Mouse (Mus musculus): ENCODE results near the gene Dixdc1. TPM values are rescaled to one million over a fixed set of nuclear protein-coding genes. Genes with fewer than 3 reads are reported as not detected.

The Dixdc1 gene
- polyA plus RNA-seq, 1 experiment from 2014 or later: 3.7 TPM

DNA sequence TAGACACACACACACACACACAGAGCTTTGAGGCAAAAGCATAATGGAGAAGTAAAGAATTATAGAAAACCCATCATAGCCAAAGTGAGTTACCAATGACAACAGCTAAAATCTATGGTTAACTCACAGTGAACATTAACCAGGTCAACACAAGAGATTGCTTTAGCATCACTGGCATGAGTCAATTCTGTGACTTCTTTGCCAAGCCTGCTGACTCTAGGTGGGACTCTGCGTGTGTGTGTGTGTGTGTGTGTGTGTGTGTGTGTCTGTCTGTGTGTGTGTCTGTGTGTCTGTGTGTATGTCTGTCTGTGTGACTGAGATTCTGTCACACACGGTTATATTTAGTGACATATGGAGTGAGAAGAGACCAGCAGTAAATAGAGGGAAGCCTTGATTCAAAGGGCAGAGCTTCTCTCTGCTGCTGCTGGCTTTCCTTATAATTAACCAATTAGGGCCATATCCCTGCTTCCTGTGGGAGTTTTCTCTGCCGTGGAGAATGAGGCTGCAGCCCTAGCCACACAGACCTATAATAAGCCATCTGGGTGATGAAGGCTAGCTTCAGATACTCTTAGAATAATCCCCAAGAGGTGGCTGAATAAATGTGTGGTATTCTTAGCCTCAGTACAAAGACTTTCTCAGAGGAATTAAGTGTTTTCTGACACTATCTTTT lies 14.5 kb downstream of the Dixdc1 start:
- no peak for TF ChIP-seq CTCF (IDR thresholded peaks at IDR 0.05; ENCODE audit: low read depth)
- no peak for TF ChIP-seq EP300 (IDR thresholded peaks at IDR 0.05; ENCODE audit: low read depth)
- Histone ChIP-seq H3K4me1 (ENCODE audit: insufficient read depth) (peaks cover 11% of the 10 kb centered on the region), H3K36me3 (replicated peaks; ENCODE audit: insufficient read depth, low read length) (no peaks in the 10 kb centered on the region), H3K4me2 (ENCODE audit: low read depth, low read length) (no peak overlapping the region), H3K4me3 (ENCODE audit: low read depth, low read length) (no peak overlapping the region), H3K27me3 (ENCODE audit: insufficient read depth, low read length) (peaks cover 14% of the 10 kb centered on the region), H3K9me3 (ENCODE audit: low read length) (no peaks in the 10 kb centered on the region), H3K9ac (replicated peaks) (no peak overlapping the region), H3K27ac (ENCODE audit: low read depth) (no peak overlapping the region)
- ATAC-seq (peak; percentile 72), DNase-seq (no peak)
- WGBS (ENCODE audit: insufficient replicate concordance): 49% methylated on average over 3 of the region's 3 CpGs

DNA sequence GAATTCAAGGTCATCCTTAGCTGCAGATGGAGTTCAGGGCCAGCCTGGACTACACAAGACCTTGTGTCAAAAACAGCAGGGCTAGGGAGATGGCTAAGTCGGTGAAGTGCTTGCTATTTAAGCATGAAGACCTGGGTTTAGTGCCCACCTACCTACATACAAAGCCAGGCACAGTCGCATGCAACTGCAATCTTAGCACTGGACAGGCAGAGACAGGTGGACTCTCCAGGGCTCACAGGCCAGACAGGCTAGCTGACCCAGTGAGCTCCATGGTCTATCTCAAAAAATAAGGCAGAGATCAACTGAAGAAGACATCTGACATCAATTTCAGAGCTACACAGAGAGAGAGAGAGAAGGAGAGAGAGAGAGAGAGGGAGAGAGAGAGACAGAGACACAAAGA lies 15.2 kb downstream of the Dixdc1 start:
- H3K27ac ChIP-seq (ENCODE audit: low read depth): no peak overlapping the region
- TF ChIP-seq EP300 (IDR thresholded peaks at IDR 0.05; ENCODE audit: low read depth): no peak
- TF ChIP-seq CTCF (IDR thresholded peaks at IDR 0.05; ENCODE audit: low read depth): no peak
- H3K4me1 ChIP-seq (ENCODE audit: insufficient read depth): peaks cover 11% of the 10 kb centered on the region
- DNase-seq (no peak), ATAC-seq (no peak)
- H3K9me3 ChIP-seq (ENCODE audit: low read length): no peaks in the 10 kb centered on the region
- no peaks in the 10 kb centered on the region for H3K36me3 ChIP-seq (replicated peaks; ENCODE audit: insufficient read depth, low read length)
- no peak overlapping the region for H3K4me2 ChIP-seq (ENCODE audit: low read depth, low read length)
- 69% methylated on average over 2 of the region's 2 CpGs for WGBS (ENCODE audit: insufficient replicate concordance)
- peaks cover 14% of the 10 kb centered on the region for H3K27me3 ChIP-seq (ENCODE audit: insufficient read depth, low read length)
- H3K4me3 ChIP-seq (ENCODE audit: low read depth, low read length): no peak overlapping the region
- H3K9ac ChIP-seq (replicated peaks): no peak overlapping the region

DNA sequence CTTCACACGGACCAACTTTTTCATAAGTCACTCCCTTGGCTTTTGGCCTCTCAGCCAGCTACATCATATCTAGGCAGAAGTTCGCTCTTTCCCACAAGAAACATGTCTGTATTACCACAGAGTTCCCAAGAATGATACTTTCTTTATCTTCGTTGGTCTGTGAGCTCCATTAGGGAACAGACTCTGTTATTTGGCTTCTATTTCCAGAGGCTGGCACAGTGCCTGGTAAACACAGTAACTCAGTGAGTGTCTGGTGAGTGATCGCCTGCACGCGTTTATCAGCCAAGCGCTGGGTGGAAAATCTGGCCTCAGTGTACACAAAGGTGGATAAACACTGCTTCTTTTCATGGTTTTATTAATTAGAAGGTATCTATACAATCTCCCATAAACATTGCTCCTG lies 15.9 kb downstream of the Dixdc1 start:
- Histone ChIP-seq H3K4me3 (ENCODE audit: low read depth, low read length) (no peak overlapping the region), H3K4me2 (ENCODE audit: low read depth, low read length) (no peak overlapping the region), H3K36me3 (replicated peaks; ENCODE audit: insufficient read depth, low read length) (no peaks in the 10 kb centered on the region), H3K27ac (ENCODE audit: low read depth) (no peak overlapping the region), H3K9ac (replicated peaks) (no peak overlapping the region), H3K4me1 (ENCODE audit: insufficient read depth) (peaks cover 11% of the 10 kb centered on the region), H3K27me3 (ENCODE audit: insufficient read depth, low read length) (peaks cover 14% of the 10 kb centered on the region), H3K9me3 (ENCODE audit: low read length) (no peaks in the 10 kb centered on the region)
- WGBS (ENCODE audit: insufficient replicate concordance): 57% methylated on average over 7 of the region's 7 CpGs
- TF ChIP-seq CTCF (IDR thresholded peaks at IDR 0.05; ENCODE audit: low read depth) (no peak), EP300 (IDR thresholded peaks at IDR 0.05; ENCODE audit: low read depth) (no peak)
- peak; percentile 19; the same call in 1 of the 2 replicates for ATAC-seq
- peak; percentile 51 for DNase-seq

DNA sequence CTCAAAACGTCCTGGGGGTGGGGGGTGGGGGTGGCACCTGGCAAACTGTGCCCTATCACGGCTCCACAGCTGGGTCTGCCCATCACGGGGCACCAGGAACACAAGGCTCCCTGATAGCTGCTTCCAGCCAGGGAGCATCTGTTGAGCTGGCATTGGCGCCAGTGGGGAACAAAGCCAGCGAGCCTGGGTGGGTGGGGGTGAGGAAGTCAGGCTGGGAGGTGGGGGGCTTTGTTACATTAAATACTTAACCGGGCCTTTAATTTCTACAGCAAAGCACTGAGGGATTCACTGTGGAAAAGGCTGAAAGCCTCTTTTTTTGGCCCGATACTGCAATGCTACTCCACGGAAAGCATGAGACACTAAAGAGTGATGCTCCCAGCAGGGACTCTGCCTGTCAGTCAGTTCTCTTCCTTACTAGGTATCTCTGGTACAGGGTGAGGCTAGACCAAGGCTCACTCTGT lies 16.8 kb downstream of the Dixdc1 start:
- no peak overlapping the region for H3K4me2 ChIP-seq (ENCODE audit: low read depth, low read length)
- DNase-seq (no peak), ATAC-seq (no peak)
- WGBS (ENCODE audit: insufficient replicate concordance): 57% methylated on average over 8 of the region's 8 CpGs
- H3K27ac ChIP-seq (ENCODE audit: low read depth): no peak overlapping the region
- H3K27me3 ChIP-seq (ENCODE audit: insufficient read depth, low read length): peaks cover 8% of the 10 kb centered on the region
- H3K4me3 ChIP-seq (ENCODE audit: low read depth, low read length): no peak overlapping the region
- TF ChIP-seq EP300 (IDR thresholded peaks at IDR 0.05; ENCODE audit: low read depth) (no peak), CTCF (IDR thresholded peaks at IDR 0.05; ENCODE audit: low read depth) (no peak)
- no peaks in the 10 kb centered on the region for H3K36me3 ChIP-seq (replicated peaks; ENCODE audit: insufficient read depth, low read length)
- H3K9ac ChIP-seq (replicated peaks): no peak overlapping the region
- H3K9me3 ChIP-seq (ENCODE audit: low read length): no peaks in the 10 kb centered on the region
- H3K4me1 ChIP-seq (ENCODE audit: insufficient read depth): peaks cover 6% of the 10 kb centered on the region

DNA sequence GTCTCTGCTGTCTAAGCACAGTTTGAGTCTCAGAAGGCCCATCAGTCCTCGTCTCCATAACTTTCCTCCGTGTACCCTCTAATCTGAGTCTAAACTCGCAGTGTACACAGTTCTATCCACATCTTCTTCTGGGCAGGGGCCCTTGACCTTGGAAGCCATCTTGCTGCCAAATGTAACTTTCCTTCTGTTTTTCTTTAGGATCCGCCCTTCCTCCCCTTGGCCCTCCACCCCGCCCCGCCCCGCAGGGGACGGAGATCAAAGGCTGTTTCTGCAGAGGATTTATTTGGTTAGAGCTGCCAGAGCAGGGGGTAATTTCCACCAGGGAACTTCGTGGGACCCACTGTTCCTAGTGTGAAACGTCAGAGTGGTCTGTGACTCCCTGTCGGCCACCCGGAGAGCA lies 18.3 kb downstream of the Dixdc1 start:
- DNase-seq (no peak), ATAC-seq (no peak)

DNA sequence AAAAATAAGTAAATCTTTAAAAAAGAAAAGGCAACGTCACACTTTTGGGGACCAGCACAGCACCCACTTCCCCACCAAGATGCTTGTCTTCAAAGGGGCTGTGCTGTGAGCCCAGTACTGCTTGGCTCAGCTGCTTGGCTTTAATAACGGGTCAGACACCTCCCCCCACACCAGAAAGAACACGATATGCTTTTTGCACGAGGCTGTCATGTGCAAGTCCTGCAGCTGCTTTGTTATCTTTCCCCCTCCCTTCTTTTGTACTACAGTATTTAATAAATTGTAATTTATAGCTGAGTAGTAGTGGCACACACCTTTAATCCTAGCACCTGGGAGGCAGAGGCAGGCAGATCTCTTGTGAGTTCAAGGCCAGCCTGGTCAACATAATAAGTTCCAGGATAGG lies 20.4 kb downstream of the Dixdc1 start:
- Histone ChIP-seq H3K27ac (ENCODE audit: low read depth) (no peak overlapping the region), H3K36me3 (replicated peaks; ENCODE audit: insufficient read depth, low read length) (no peaks in the 10 kb centered on the region), H3K9ac (replicated peaks) (no peak overlapping the region), H3K4me3 (ENCODE audit: low read depth, low read length) (no peak overlapping the region), H3K27me3 (ENCODE audit: insufficient read depth, low read length) (no peaks in the 10 kb centered on the region), H3K4me2 (ENCODE audit: low read depth, low read length) (no peak overlapping the region), H3K4me1 (ENCODE audit: insufficient read depth) (0 out of 2 replicates have a peak, but pooled peaks cover under 1% of the 10 kb centered on the region), H3K9me3 (ENCODE audit: low read length) (no peaks in the 10 kb centered on the region)
- WGBS (ENCODE audit: insufficient replicate concordance): 58% methylated on average over 4 of the region's 4 CpGs
- DNase-seq (no peak), ATAC-seq (no peak)
- TF ChIP-seq EP300 (IDR thresholded peaks at IDR 0.05; ENCODE audit: low read depth) (no peak), CTCF (IDR thresholded peaks at IDR 0.05; ENCODE audit: low read depth) (no peak)

More for the DNA sequence above, 18.3 kb downstream of the Dixdc1 start:
- Histone ChIP-seq H3K27me3 (ENCODE audit: insufficient read depth, low read length) (no peaks in the 10 kb centered on the region; the same call in 1 of the 2 replicates), H3K9me3 (ENCODE audit: low read length) (no peaks in the 10 kb centered on the region), H3K36me3 (replicated peaks; ENCODE audit: insufficient read depth, low read length) (no peaks in the 10 kb centered on the region), H3K4me2 (ENCODE audit: low read depth, low read length) (no peak overlapping the region), H3K9ac (replicated peaks) (no peak overlapping the region), H3K4me3 (ENCODE audit: low read depth, low read length) (no peak overlapping the region), H3K27ac (ENCODE audit: low read depth) (no peak overlapping the region), H3K4me1 (ENCODE audit: insufficient read depth) (peaks cover 6% of the 10 kb centered on the region; the same call in 1 of the 2 replicates)
- no peak for TF ChIP-seq EP300 (IDR thresholded peaks at IDR 0.05; ENCODE audit: low read depth)
- no peak for TF ChIP-seq CTCF (IDR thresholded peaks at IDR 0.05; ENCODE audit: low read depth)
- 62% methylated on average over 12 of the region's 12 CpGs for WGBS (ENCODE audit: insufficient replicate concordance)

All from liver, postnatal 0 days (tissue).